Mouse (Mus musculus) kidney, adult 2 months (tissue): ENCODE measurements at regions not wholly inside any gene's neighbourhood (a gene's known extent, or its start where the extent isn't known, plus 50 kb on each side); places are given as distances from the start of the nearest gene placed in this dataset.

Experiments
- CTCF ChIP-seq: fragments of 200-500 bp; conservative IDR thresholded peaks from 2 replicates; pipeline ENCODE4 v1.5.1; 2011; ENCODE audit warnings: low read depth, mild to moderate bottlenecking, control low read depth, low read length, moderate library complexity, mixed read lengths; ENCODE audit not compliant: insufficient read depth, insufficient read length
- POLR2A ChIP-seq: fragments of 200-500 bp; IDR thresholded peaks from one replicate; pipeline ENCODE4 v1.6.1; 2011; ENCODE audit warnings: low read depth, low read length, control low read depth

GRCm38 (mm10) chr9:52492947-52493505 is 186.6 kb downstream of the AI593442 start:
- TF ChIP-seq CTCF (no peak), POLR2A (no peak)
